Mouse (Mus musculus) spleen, postnatal 36 days (tissue): ENCODE results near the gene Hyal2.

Source experiments
- DNase-seq, 2 experiments: peaks; one replicate each; pipeline ENCODE4 v3.0.0; 2022; ENCODE audit warnings: low spot score in 2 of 2, mixed read lengths in 1 of 2

The Hyal2 gene

DNA sequence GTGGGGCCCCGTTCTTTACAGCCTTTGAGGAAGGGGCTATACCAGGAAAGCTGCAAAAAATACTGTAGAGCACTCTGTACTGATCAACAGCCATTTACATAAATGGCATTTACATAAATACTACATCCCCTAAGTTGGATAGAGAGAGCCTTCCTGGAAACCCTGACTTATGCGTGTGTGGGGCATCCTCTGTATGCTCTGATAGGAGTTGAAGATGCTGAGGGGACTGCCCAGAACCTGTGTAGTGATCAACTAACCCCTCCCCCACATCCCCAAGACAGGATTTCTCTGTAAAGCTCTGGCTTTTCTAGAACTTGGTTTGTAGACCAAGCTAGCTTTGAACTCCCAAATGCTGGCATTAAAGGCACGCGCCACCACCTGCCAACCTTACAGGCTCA lies 41.7 kb downstream of the Hyal2 start:
- DNase-seq, result no peak

GRCm38 (mm10) chr9:107611456-107612190 lies 43.9 kb downstream of the Hyal2 start:
- no peak for DNase-seq

DNA sequence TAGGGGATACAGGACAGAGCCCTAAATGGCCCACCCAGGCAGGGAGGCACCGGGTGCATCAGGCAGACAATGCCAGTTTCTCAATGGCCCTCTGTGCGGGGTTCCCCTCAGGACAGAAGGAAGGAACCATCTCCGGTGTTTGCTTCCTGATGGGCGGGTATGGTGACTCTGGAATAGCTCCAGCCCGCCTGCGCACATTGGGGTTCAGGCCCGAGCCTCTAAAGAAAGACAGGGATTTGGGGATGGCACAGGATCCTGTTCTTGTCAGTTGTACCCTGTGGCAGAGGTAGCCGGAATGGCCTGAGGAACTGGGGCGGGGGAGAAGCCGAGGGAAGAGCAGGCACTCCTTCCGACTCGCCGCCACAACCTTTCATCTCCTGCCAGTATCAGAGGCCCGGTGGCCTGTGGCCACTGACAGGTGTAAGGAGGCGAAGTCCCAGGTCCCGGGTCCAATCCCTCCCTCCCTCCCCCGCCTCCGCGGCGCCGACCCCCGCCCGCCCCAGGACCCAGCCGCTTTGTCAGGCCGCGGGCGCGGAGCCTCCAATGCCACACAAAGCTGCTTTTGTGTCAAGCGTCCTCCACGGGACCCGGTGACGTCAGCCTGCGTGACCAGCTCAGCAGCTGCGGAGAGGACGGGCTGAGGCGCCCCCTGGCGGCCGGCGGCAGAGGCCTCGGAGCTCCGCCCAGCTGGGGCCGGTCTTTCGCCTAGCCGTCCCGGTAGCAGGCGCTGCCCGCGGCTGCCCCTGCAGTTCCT lies 44.6 kb downstream of the Hyal2 start:
- peak; percentile 95 for DNase-seq

DNA sequence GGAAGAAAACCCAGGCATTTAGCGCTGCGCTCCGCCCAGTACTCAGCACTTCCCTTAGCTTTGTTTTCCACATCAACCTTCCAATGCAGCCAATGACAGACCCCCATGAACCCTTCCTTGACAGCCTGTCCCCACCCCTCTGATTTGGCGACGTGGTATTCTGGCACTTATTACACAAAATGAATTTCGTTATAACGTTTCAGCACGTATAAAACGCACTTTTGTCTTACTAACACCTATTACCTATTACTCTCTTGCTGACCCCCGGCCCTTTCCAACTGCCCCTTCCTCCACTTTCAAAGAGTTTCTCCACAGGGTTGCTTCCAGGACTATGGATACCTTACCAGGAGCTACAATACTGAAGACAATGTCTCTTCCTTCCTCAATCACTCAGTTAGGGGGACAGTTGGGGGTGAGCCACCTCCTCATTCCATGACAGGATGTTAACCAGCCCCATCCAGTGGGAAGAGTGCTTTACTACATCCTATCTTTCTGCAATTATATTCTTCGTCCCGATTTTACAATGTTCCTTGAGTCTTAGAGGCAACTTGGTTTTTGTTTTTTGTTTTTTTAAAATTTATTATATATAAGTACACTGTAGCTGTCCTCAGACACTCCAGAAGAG lies 45.3 kb downstream of the Hyal2 start:
- no peak for DNase-seq

GRCm38 (mm10) chr9:107615035-107615434 lies 47.3 kb downstream of the Hyal2 start:
- DNase-seq, result no peak

DNA sequence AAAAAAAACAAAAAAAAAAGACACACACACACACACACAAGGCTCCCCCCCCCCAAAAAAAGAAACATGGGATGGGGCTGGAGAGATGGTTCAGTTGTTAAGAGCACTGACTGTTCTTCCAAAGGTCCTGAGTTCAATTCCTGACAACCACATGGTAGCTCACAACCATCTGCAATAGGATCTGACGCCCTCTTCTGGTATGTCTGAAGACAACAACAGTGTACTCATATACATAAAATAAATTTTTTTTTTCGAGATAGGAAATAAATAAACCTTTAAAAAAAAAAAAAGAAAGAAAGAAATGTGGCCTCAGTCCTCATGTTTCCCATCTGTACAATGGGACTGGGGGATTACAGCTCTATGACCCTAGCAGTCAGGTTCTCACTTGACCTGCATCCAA lies 49.7 kb downstream of the Hyal2 start:
- no peak for DNase-seq

- DNase-seq, result no peak
These were observed 50.4 kb downstream of the Hyal2 start for GRCm38 (mm10) chr9:107618098-107618497.

- no peak for DNase-seq
These were observed 51.2 kb downstream of the Hyal2 start for GRCm38 (mm10) chr9:107618778-107619545.

DNA sequence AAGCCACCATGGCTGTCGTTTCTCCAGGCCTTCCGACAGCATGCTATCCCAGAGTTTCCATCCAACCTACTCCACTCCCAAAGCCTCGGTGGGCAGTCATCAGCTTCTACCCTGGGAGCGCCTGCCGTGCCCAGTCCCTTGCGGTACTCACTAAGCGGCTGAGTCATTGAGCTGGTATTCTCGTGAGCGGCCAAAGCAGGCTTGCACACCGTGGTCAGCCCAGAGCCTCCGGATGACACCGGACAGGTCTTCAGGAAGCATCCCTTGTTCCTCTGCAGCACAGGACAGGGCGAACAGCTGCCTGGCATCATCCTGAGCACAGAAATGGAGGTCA lies 51.8 kb downstream of the Hyal2 start:
- DNase-seq, result no peak

DNA sequence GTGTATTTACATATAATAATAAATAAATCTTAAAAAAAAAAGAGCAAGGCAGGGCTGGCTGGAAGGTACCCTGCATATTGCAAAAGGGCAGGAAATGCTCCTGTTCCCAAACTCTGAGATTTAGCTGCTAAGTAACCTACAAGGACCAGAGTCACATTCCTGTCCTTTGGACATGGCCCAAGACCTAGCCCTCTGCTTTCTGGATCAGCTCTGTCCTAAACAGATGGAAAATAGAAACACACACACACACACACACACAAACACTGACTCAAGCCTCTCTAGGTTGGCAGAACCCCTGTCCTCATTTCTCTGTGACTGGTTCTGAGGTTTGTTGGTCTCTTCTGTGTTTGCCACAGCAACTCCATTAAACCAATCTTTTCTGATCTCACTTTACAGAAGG lies 53.2 kb downstream of the Hyal2 start:
- no peak for DNase-seq
